ENCODE assay signal across 8 mouse cellular contexts in the genomic region with DNA sequence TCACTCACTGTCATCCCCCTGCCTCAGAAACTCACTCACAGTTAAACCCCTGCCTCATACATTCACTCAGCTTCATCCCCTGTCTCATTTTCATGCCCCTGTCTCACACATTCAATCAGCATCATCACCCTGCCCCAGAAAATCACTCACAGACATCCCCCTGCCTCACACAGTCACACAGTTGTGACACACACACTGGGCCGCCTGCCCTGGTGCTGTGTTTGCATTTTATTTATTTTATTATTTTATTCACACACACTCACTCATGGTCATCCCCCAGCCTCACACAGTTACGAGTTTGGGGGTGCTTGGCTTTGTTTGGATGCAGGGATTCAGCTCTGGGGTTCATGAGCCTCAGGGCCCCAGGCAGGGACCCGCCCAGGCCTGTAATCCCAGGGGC. TPM values are rescaled to one million over a fixed set of nuclear protein-coding genes. Genes with fewer than 3 reads are reported as not detected.
DNase-seq lines count a peak whose midpoint lies in the region; ATAC-seq and TF ChIP-seq lines count a peak whose summit lies in the region.
"Not testable (repeated sequence)": the region's sequence is repeated elsewhere in the genome, so short reads cannot be mapped to it uniquely, and the experiment has no call there.

No protein-coding gene starts in this region.

- not testable (repeated sequence) for H3K4me1 ChIP-seq in ES-Bruce4 (ENCODE audit: control insufficient read depth, insufficient read depth, low read length); cerebellum, adult 2 months (ENCODE audit: control insufficient read depth, insufficient read depth, low read length); hindbrain, embryonic 14.5 days (replicated peaks; ENCODE audit: control insufficient read depth, insufficient read depth, low read length)
- H3K4me1 ChIP-seq in forebrain, embryonic 12.5 days: peaks cover 26% of the 10 kb centered on the region
- H3K4me1 ChIP-seq in midbrain, embryonic 10.5 days: peaks cover 37% of the 10 kb centered on the region

- H3K36me3 ChIP-seq in ES-Bruce4 (ENCODE audit: control insufficient read depth, insufficient read depth, low read length, poor library complexity, severe bottlenecking): peaks cover 25% of the 10 kb centered on the region
- peaks cover 10% of the 10 kb centered on the region for H3K36me3 ChIP-seq in forebrain, embryonic 12.5 days (replicated peaks)
- H3K36me3 ChIP-seq in hindbrain, embryonic 14.5 days (replicated peaks; ENCODE audit: control insufficient read depth, insufficient read depth): peaks cover 22% of the 10 kb centered on the region
- H3K36me3 ChIP-seq in midbrain, embryonic 10.5 days: peaks cover 14% of the 10 kb centered on the region

- 24% methylated on average over 3 of the region's 3 CpGs for WGBS in cerebellum, adult 2 months
- 28% methylated on average over 3 of the region's 3 CpGs for WGBS in forebrain, embryonic 12.5 days
- 45% methylated on average over 3 of the region's 3 CpGs for WGBS in hindbrain, embryonic 14.5 days
- 47% methylated on average over 3 of the region's 3 CpGs for WGBS in midbrain, embryonic 10.5 days

- not testable (repeated sequence) for TF ChIP-seq POLR2A in ES-Bruce4 (IDR thresholded peaks at IDR 0.05; ENCODE audit: insufficient read depth, low read length); cerebellum, adult 2 months (IDR thresholded peaks at IDR 0.05; ENCODE audit: borderline replicate concordance, insufficient read depth, low read length)

- not testable (repeated sequence) for ATAC-seq in forebrain, embryonic 12.5 days (ENCODE audit: low FRiP score); hindbrain, embryonic 14.5 days (ENCODE audit: low FRiP score)

- H3K9ac ChIP-seq in ES-Bruce4 (ENCODE audit: low read depth, poor library complexity, severe bottlenecking): peak overlapping the region; percentile 11
- H3K9ac ChIP-seq in forebrain, embryonic 12.5 days; hindbrain, embryonic 14.5 days: not testable (repeated sequence)

- H3K27me3 ChIP-seq in ES-Bruce4 (ENCODE audit: control insufficient read depth, insufficient read depth, low read length, poor library complexity, severe bottlenecking); cerebellum, adult 2 months (ENCODE audit: control insufficient read depth, insufficient read depth, low read length); forebrain, embryonic 12.5 days; hindbrain, embryonic 14.5 days (ENCODE audit: control insufficient read depth, insufficient read depth, low read length); midbrain, embryonic 10.5 days (ENCODE audit: low read depth, poor library complexity, severe bottlenecking): not testable (repeated sequence)

- H3K4me2 ChIP-seq in forebrain, embryonic 12.5 days: peak overlapping the region; percentile 6; the same call in 1 of the 2 replicates
- peak overlapping the region; percentile 37 for H3K4me2 ChIP-seq in hindbrain, embryonic 14.5 days (replicated peaks)

- TF ChIP-seq CTCF in ES-Bruce4 (IDR thresholded peaks at IDR 0.05; ENCODE audit: low read depth, low read length); cerebellum, adult 2 months (IDR thresholded peaks at IDR 0.05; ENCODE audit: borderline replicate concordance, insufficient read depth, low read depth, low read length): not testable (repeated sequence)

- H3K27ac ChIP-seq in ES-Bruce4 (ENCODE audit: insufficient read depth, low read length): peak overlapping the region; percentile 76
- H3K27ac ChIP-seq in cerebellum, adult 2 months (ENCODE audit: insufficient read depth, low read length); forebrain, embryonic 12.5 days: not testable (repeated sequence)
- H3K27ac ChIP-seq in hindbrain, embryonic 14.5 days: peak overlapping the region; percentile 69
- peak overlapping the region; percentile 70 for H3K27ac ChIP-seq in midbrain, embryonic 10.5 days (replicated peaks)

- H3K4me3 ChIP-seq in ES-Bruce4 (ENCODE audit: low read depth, low read length): peak overlapping the region; percentile 18
- H3K4me3 ChIP-seq in cerebellum, adult 2 months (replicated peaks; ENCODE audit: insufficient read depth, low read depth, low read length); forebrain, embryonic 12.5 days (replicated peaks): not testable (repeated sequence)
- H3K4me3 ChIP-seq in hindbrain, embryonic 14.5 days (replicated peaks; ENCODE audit: low read length): peak overlapping the region; percentile 42
- H3K4me3 ChIP-seq in midbrain, embryonic 10.5 days: peak overlapping the region; percentile 58

- not testable (repeated sequence) for TF ChIP-seq EP300 in ES-Bruce4 (IDR thresholded peaks at IDR 0.05; ENCODE audit: insufficient read depth, low read depth, low read length)

- H3K9me3 ChIP-seq in ES-Bruce4 (replicated peaks; ENCODE audit: control insufficient read depth, insufficient read depth, low read length, poor library complexity, severe bottlenecking): peaks cover 20% of the 10 kb centered on the region
- peaks cover 45% of the 10 kb centered on the region for H3K9me3 ChIP-seq in forebrain, embryonic 12.5 days
- H3K9me3 ChIP-seq in hindbrain, embryonic 14.5 days (ENCODE audit: control insufficient read depth, low read length): peaks cover 45% of the 10 kb centered on the region
- peaks cover 57% of the 10 kb centered on the region for H3K9me3 ChIP-seq in midbrain, embryonic 10.5 days (replicated peaks)

- DNase-seq in cerebellum, adult 2 months: peak; percentile 63 to 67
- not testable (repeated sequence) for DNase-seq in hindbrain, embryonic 14.5 days (ENCODE audit: low spot score)
- DNase-seq in layer of hippocampus, postnatal 10 days (ENCODE audit: low spot score in 2 of 2): peak; percentile 54 to 66
- peak; percentile 44 for DNase-seq in midbrain, embryonic 10.5 days (ENCODE audit: low spot score)
- DNase-seq in retina, postnatal 1 day: peak; percentile 79
- peak; percentile 52 for DNase-seq in urinary bladder, postnatal 10 days (ENCODE audit: low spot score)

RNA-seq across cellular contexts. Expression of a gene that starts 0.9 kb away (rescaled TPM):
- polyA plus RNA-seq in ES-Bruce4 (2011; ENCODE audit: insufficient read depth, insufficient read length, low read depth, missing spikeins): 1,061 and 1,174 TPM in 2 replicates
- polyA plus RNA-seq in cerebellum, adult 2 months (2012; rRNA removed): 648 and 794 TPM in 2 replicates
- 181 and 277 TPM in 2 replicates for polyA plus RNA-seq in forebrain, embryonic 12.5 days (2016; fragmentation: Nextera tagmentation; extraction: Ambion mirVana)
- 109 and 130 TPM in 2 replicates for polyA plus RNA-seq in hindbrain, embryonic 14.5 days (2014; fragmentation: Nextera tagmentation; extraction: Ambion mirVana)
- 100 to 1,000 TPM; 327 to 366 TPM for total RNA-seq in layer of hippocampus, postnatal 10 days (2021)
- polyA plus RNA-seq in midbrain, embryonic 10.5 days (2016; fragmentation: Nextera tagmentation; extraction: Ambion mirVana): 224 and 306 TPM in 2 replicates
